Mouse (Mus musculus) liver, postnatal 0 days (tissue): ENCODE data around the gene Hemk1.

Source experiments
- CTCF ChIP-seq: sonication (generic); IDR thresholded peaks from 2 replicates; pipeline ENCODE4 v1.5.1; 2016; ENCODE audit warnings: antibody characterized with exemption, low read depth
- EP300 ChIP-seq: IDR thresholded peaks from 2 replicates; pipeline ENCODE4 v1.6.1; 2016; ENCODE audit warnings: antibody characterized with exemption, low read depth, mild to moderate bottlenecking

GRCm38 (mm10) chr9:107355870-107356765, 18.0 kb upstream of the Hemk1 start:
- TF ChIP-seq CTCF (peak; percentile 76), EP300 (no peak)
